Mouse (Mus musculus): ENCODE data around the gene Itsn1.

DNA sequence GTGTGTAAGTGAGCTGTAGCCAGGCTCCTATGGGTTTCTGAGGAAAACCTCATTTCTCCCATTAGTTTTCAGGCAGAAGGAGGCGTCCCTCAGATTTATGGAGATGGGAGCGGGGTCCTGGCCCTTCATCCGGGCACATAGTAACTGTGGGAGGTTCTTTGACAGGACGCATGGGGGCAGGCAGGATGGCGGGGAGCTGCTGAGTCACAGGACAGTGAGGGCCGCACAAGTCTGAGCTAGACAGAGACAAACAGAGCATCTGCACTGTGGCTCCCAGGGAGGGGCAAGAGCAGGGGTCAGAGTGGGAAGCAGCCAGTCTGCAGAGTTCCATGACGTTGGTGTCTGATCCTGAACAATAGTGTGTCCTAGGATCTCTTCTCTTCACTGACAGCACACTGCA lies 133.8 kb downstream of the Itsn1 start:
- TF ChIP-seq GATA1 (IDR thresholded peaks at IDR 0.05; ENCODE audit: borderline replicate concordance, low read length) (no peak), FLI1 (IDR thresholded peaks at IDR 0.05; ENCODE audit: low read length) (no peak)

Data from megakaryocyte, embryonic 14.5 days (primary cell).